In genomic region chr10:122819808-122820207, GRCm38 (mm10) we compare ENCODE assay signal across 21 mouse cellular contexts.
"Had no signal": no experiment of that assay in that cellular context is flagged by ENCODE, and none has a peak within 500 bp of the region (broad histone marks: within the 10 kb centered on the region; RNA-seq: fewer than 3 reads in every experiment).

No protein-coding gene starts in this region.

- ATAC-seq: hindbrain, embryonic 16.5 days; hindbrain, postnatal 0 days; inflammation-experienced regulatory T-cells, adult 6 months; intestine, embryonic 15.5 days; intestine, embryonic 16.5 days; intestine, postnatal 0 days had no signal

- DNase-seq: heart, postnatal 10 days; heart, postnatal 14 days; heart, postnatal 36 days; heart, postnatal 4 days; kidney, adult 11 months; kidney, adult 18-20 months; kidney, adult 2 months; kidney, adult 8-10 months; kidney, adult 9 months; kidney, postnatal 10 days; kidney, postnatal 14 days; kidney, postnatal 36 days; kidney, postnatal 4 days; layer of hippocampus, adult 9-11 months; layer of hippocampus, postnatal 36 days had no signal
